Mouse (Mus musculus): Measurements from ENCODE around the gene Tnnc2. TPM values are rescaled to one million over a fixed set of nuclear protein-coding genes. Genes with fewer than 3 reads are reported as not detected.

Gene Tnnc2
- polyA plus RNA-seq, 1 experiment from 2014 or later: not detected

- H3K27ac ChIP-seq: no peak overlapping the region
- H3K4me1 ChIP-seq: no peaks in the 10 kb centered on the region
- no peak for DNase-seq (ENCODE audit: extremely low spot score, low spot score)
- no peaks in the 10 kb centered on the region for H3K27me3 ChIP-seq (ENCODE audit: poor library complexity, severe bottlenecking)
- no peaks in the 10 kb centered on the region for H3K9me3 ChIP-seq
- peaks cover 94% of the 10 kb centered on the region for H3K36me3 ChIP-seq (replicated peaks)
- H3K4me3 ChIP-seq: no peak overlapping the region
- 96% methylated on average over 4 of the region's 4 CpGs for WGBS
Observed at GRCm38 (mm10) chr2:164761971-164762370, 17.8 kb downstream of the Tnnc2 start.

DNA sequence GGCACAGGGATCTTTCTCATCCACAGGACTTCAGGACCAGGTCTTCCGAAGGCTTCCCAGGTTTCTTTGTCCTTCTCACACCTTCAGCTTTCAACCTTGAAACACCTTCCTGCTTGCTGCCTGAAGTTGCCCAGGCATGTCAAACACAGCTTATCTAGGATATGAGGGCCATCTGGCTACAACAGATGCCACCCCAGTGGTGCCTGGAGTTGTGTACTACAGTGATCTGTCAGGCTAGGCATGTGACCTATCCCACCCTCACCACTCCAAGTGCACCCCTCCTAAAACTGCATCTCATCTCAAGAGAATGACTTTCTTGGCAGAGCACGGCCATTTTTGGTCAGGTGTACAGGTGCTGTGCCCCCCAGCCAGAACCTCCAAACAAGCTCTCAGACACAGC lies 18.3 kb downstream of the Tnnc2 start:
- peaks cover 94% of the 10 kb centered on the region for H3K36me3 ChIP-seq (replicated peaks)
- DNase-seq (ENCODE audit: extremely low spot score, low spot score): no peak
- no peaks in the 10 kb centered on the region for H3K27me3 ChIP-seq (ENCODE audit: poor library complexity, severe bottlenecking)
- WGBS: 93% methylated on average over 2 of the region's 2 CpGs
- H3K27ac ChIP-seq: no peak overlapping the region
- no peaks in the 10 kb centered on the region for H3K4me1 ChIP-seq
- H3K9me3 ChIP-seq: no peaks in the 10 kb centered on the region
- no peak overlapping the region for H3K4me3 ChIP-seq

DNA sequence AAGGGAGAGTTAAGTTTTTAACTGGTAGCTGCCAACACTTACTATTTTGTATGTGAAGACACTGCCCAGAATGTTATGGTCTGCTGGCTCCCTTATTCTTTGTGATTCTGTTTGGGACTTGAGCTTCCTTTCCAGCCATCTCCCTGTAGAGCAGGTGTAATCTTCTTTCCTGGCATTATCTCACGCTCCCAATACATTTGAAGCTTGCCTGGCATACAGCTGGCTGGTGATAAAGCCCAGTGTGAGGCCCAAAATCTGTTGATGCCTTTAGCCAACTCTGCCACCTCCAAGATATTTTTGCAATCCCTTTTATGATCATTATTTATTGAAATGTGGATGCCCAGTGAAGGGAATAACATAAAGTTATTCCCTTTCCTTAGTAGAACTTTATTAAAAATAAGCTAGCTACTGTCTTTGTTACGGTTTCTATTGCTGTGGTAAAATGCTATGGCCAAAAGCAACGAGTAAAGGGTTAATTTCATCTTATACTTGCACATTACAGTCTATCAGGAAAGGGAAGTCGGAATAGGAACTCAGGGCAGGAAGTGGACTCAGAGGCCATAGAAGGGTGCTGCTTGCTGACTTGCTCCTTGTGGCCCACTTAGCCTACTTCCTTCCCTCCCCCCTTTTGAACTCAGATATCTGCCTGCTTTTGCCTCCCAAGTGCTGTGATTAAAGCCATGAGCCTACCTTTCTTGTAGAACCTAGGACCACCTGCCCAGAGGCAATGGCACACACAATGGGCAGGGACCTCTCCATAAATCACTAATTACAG lies 19.5 kb downstream of the Tnnc2 start:
- 88% methylated on average over 4 of the region's 4 CpGs for WGBS
- Histone ChIP-seq H3K9me3 (no peaks in the 10 kb centered on the region), H3K27ac (no peak overlapping the region), H3K27me3 (ENCODE audit: poor library complexity, severe bottlenecking) (no peaks in the 10 kb centered on the region), H3K36me3 (replicated peaks) (peaks cover 94% of the 10 kb centered on the region), H3K4me1 (no peaks in the 10 kb centered on the region), H3K4me3 (no peak overlapping the region)
- no peak for DNase-seq (ENCODE audit: extremely low spot score, low spot score)

- H3K27ac ChIP-seq: no peak overlapping the region
- H3K36me3 ChIP-seq (replicated peaks): peaks cover 100% of the 10 kb centered on the region
- no peak for DNase-seq (ENCODE audit: extremely low spot score, low spot score)
- no peaks in the 10 kb centered on the region for H3K4me1 ChIP-seq
- H3K4me3 ChIP-seq: no peak overlapping the region
- H3K27me3 ChIP-seq (ENCODE audit: poor library complexity, severe bottlenecking): no peaks in the 10 kb centered on the region
- WGBS: 87% methylated on average over 1 of the region's 1 CpGs
- no peaks in the 10 kb centered on the region for H3K9me3 ChIP-seq
Observed at GRCm38 (mm10) chr2:164758692-164759091, 21.1 kb downstream of the Tnnc2 start.

DNA sequence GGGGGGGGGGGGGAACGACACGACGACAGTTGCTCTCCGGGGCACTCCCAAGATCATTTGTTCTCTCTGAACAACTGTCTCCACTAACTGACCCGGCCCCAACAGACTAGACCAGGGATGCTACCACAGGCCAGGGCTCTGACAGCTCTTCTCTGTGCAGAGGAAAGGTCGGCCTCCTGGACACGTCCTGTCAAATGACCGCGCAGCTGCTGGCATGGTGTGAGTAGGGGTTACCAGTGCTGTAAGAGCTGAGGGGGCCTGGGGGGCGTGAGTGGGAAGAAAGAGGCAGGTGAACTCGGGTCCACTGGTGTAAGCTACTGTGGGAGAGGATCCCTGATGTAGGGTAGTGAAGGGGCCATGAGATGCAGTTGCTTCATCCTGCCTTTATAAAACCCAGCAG lies 21.9 kb downstream of the Tnnc2 start:
- Histone ChIP-seq H3K9me3 (no peaks in the 10 kb centered on the region), H3K36me3 (replicated peaks) (peaks cover 100% of the 10 kb centered on the region), H3K4me3 (no peak overlapping the region), H3K27ac (no peak overlapping the region), H3K4me1 (no peaks in the 10 kb centered on the region), H3K27me3 (ENCODE audit: poor library complexity, severe bottlenecking) (no peaks in the 10 kb centered on the region)
- 94% methylated on average over 11 of the region's 11 CpGs for WGBS
- DNase-seq (ENCODE audit: extremely low spot score, low spot score): no peak

GRCm38 (mm10) chr2:164754800-164755199 lies 25.0 kb downstream of the Tnnc2 start:
- Histone ChIP-seq H3K27me3 (ENCODE audit: poor library complexity, severe bottlenecking) (no peaks in the 10 kb centered on the region), H3K4me1 (no peaks in the 10 kb centered on the region), H3K4me3 (no peak overlapping the region), H3K36me3 (replicated peaks) (peaks cover 100% of the 10 kb centered on the region), H3K9me3 (no peaks in the 10 kb centered on the region), H3K27ac (no peak overlapping the region)
- DNase-seq (ENCODE audit: extremely low spot score, low spot score): no peak
- WGBS: 92% methylated on average over 2 of the region's 2 CpGs

DNA sequence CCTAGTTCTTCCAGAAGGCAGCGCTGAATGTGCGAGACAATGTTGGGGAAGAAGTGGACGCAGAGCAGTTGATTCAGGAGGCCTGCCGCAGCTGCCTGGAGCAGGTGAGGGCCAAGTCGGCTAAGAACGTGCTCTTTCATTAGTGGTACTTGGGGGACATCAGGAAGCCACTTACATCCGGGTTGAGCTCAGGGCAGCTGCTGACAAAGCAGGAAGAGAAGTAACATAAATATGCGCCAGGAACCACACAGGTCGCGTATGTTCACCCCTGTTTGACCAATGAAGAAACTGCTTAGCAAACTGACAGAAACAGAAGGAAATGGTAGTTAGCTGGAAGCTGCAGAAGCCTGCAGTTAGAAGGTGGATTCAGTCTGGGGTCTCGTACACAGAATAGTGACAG lies 25.7 kb downstream of the Tnnc2 start:
- no peak overlapping the region for H3K27ac ChIP-seq

GRCm38 (mm10) chr2:164752454-164752853 lies 27.3 kb downstream of the Tnnc2 start:
- H3K27me3 ChIP-seq (ENCODE audit: poor library complexity, severe bottlenecking): no peaks in the 10 kb centered on the region
- H3K27ac ChIP-seq: no peak overlapping the region
- peaks cover 3% of the 10 kb centered on the region for H3K4me1 ChIP-seq
- H3K4me3 ChIP-seq: no peak overlapping the region
- H3K36me3 ChIP-seq (replicated peaks): peaks cover 100% of the 10 kb centered on the region
- WGBS: 90% methylated on average over 2 of the region's 2 CpGs
- no peaks in the 10 kb centered on the region for H3K9me3 ChIP-seq
- no peak for DNase-seq (ENCODE audit: extremely low spot score, low spot score)

More for the DNA sequence above, 25.7 kb downstream of the Tnnc2 start:
- Histone ChIP-seq H3K27me3 (ENCODE audit: poor library complexity, severe bottlenecking) (no peaks in the 10 kb centered on the region), H3K4me1 (no peaks in the 10 kb centered on the region), H3K9me3 (no peaks in the 10 kb centered on the region), H3K4me3 (no peak overlapping the region), H3K36me3 (replicated peaks) (peaks cover 100% of the 10 kb centered on the region)
- WGBS: 90% methylated on average over 11 of the region's 11 CpGs
- DNase-seq (ENCODE audit: extremely low spot score, low spot score): no peak

GRCm38 (mm10) chr2:164748991-164749390 lies 30.8 kb downstream of the Tnnc2 start:
- H3K4me3 ChIP-seq: no peak overlapping the region
- DNase-seq (ENCODE audit: extremely low spot score, low spot score): no peak
- peaks cover 25% of the 10 kb centered on the region for H3K4me1 ChIP-seq
- no peaks in the 10 kb centered on the region for H3K9me3 ChIP-seq
- H3K27me3 ChIP-seq (ENCODE audit: poor library complexity, severe bottlenecking): no peaks in the 10 kb centered on the region
- H3K36me3 ChIP-seq (replicated peaks): peaks cover 68% of the 10 kb centered on the region
- 91% methylated on average over 6 of the region's 6 CpGs for WGBS
- no peak overlapping the region for H3K27ac ChIP-seq

DNA sequence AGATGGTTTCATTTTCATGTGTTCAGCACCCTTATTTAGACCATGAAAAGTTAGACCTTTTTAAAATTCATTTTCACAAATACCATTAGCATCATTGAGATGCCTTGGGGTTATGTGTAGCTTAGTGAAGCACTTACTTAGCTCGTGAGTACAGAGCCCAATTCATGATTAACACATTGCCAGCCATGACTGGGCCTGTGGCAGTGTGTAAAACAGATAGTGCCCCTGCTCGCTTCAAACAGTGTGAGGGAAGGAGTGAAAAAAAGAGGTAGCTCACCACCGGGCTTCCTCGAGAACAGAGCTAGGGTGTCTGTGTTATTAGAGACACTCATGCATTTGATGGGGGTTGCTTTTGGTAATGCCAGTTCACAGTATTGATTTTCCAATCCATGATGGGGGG lies 31.6 kb downstream of the Tnnc2 start:
- peaks cover 60% of the 10 kb centered on the region for H3K36me3 ChIP-seq (replicated peaks)
- no peak overlapping the region for H3K27ac ChIP-seq
- DNase-seq (ENCODE audit: extremely low spot score, low spot score): no peak
- peaks cover 25% of the 10 kb centered on the region for H3K4me1 ChIP-seq
- H3K9me3 ChIP-seq: no peaks in the 10 kb centered on the region
- no peak overlapping the region for H3K4me3 ChIP-seq
- 90% methylated on average over 4 of the region's 4 CpGs for WGBS
- no peaks in the 10 kb centered on the region for H3K27me3 ChIP-seq (ENCODE audit: poor library complexity, severe bottlenecking)

DNA sequence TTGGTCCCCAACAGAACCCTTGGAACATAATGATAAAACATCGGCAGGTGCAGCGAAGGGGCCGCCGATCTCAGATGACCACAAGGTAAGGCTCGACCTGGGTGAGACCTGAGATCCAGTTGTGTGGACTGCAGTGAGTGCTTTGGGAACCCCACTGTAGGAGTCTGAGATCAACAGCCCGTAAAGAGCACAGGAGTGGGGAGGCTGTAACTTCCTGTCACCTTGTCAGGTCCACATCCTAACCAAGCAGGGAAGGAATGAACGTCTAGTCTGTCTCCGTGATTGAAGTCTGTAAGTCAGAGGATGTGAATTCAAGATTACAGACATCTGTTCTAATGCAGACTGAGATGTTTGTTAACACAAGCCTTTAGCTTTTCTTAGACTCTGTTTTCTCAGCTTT lies 33.1 kb downstream of the Tnnc2 start:
- Histone ChIP-seq H3K27me3 (ENCODE audit: poor library complexity, severe bottlenecking) (no peaks in the 10 kb centered on the region), H3K36me3 (replicated peaks) (peaks cover 45% of the 10 kb centered on the region), H3K4me3 (peak overlapping the region; percentile 93), H3K9me3 (no peaks in the 10 kb centered on the region), H3K4me1 (peaks cover 25% of the 10 kb centered on the region), H3K27ac (peak overlapping the region; percentile 95)
- WGBS: 64% methylated on average over 8 of the region's 8 CpGs
- no peak for DNase-seq (ENCODE audit: extremely low spot score, low spot score)

DNA sequence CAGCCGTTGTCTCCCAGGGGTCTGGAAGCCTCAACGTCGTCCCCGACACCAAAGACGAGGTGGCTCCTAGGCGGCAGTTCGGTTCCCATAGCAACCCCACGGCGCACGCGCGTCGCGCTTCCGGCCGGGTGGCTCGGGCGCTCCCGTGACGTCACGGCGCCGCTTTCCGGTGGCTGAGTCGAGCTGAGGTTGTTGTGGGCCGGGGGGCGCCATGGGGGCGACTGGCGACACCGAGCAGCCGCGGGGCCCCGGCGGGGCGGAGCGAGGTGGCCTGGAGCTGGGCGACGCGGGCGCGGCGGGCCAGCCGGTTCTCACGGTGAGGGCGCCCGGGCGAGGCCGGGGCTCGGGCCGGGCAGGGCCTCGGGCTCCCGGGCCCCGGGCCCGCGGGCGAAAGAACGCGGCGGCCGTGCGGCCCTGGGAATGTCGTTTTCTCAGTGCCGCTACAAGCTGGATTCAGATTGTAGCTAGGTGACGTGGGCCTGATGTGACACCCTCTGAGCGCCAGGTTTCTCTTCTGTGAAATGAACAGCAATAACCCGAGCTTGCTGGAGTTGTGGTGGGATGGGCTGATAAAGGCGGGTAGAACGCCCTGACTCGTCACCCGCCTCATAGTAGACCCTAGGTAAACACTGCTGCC lies 33.8 kb downstream of the Tnnc2 start, which contains the start of the genes Wfdc3 and Dnttip1:
TSS of gene Wfdc3 (minus strand) at position 89 of the 637 bp plus-strand sequence.
TSS of gene Dnttip1 (plus strand) at position 141 of the 637 bp plus-strand sequence.
- no peaks in the 10 kb centered on the region for H3K27me3 ChIP-seq (ENCODE audit: poor library complexity, severe bottlenecking)
- H3K27ac ChIP-seq: peak within 1 kb of the TSS; percentile 95
- peak; percentile 95 for DNase-seq (ENCODE audit: extremely low spot score, low spot score)
- H3K4me1 ChIP-seq: peaks cover 25% of the 10 kb centered on the region
- H3K36me3 ChIP-seq (replicated peaks): peaks cover 38% of the 10 kb centered on the region
- WGBS: under 1% methylated on average over 70 of the region's 70 CpGs
- peak within 1 kb of the TSS; percentile 93 for H3K4me3 ChIP-seq
- no peaks in the 10 kb centered on the region for H3K9me3 ChIP-seq

DNA sequence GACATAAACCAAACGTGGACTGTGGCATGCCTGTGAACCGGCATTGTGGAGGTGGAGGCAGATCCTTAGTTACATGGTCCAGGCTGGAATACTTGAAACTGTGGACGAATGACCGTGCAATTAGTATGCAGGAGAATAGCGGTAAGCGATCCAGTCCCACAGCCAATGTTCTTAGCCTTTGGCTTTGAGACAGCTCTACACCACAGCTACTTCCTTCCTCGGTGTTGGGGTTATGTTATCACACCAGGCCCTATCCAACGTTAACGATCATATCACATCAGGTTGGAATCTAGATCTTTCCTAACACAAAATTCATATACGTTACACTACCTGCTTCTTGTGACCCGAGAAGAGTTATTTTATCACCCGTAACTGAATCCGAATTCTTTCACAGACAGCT lies 34.8 kb downstream of the Tnnc2 start:
- Histone ChIP-seq H3K27ac (no peak overlapping the region), H3K4me1 (peaks cover 28% of the 10 kb centered on the region), H3K27me3 (ENCODE audit: poor library complexity, severe bottlenecking) (no peaks in the 10 kb centered on the region), H3K36me3 (replicated peaks) (peaks cover 28% of the 10 kb centered on the region), H3K9me3 (no peaks in the 10 kb centered on the region), H3K4me3 (peak overlapping the region; percentile 93)
- no peak for DNase-seq (ENCODE audit: extremely low spot score, low spot score)
- WGBS: 81% methylated on average over 13 of the region's 13 CpGs

Measured in forebrain, embryonic 10.5 days (tissue).